Mouse (Mus musculus) limb, embryonic 14.5 days (tissue): ENCODE data around the gene Vmn1r17. TPM values are rescaled to one million over a fixed set of nuclear protein-coding genes. Genes with fewer than 3 reads are reported as not detected.
"Not testable (repeated sequence)": the region's sequence is repeated elsewhere in the genome, so short reads cannot be mapped to it uniquely, and the experiment has no call there.

Experiments used
- ATAC-seq: fragments of 200-750 bp; cut with Nextera tagmentation; 2 replicates; pipeline ENCODE4 v1.8.0; 2017; ENCODE audit warnings: low read depth, moderate number of reproducible peaks, moderate TSS enrichment; ENCODE audit not compliant: low FRiP score
- DNase-seq: peaks from one replicate; pipeline ENCODE4 v3.0.0-alpha.2; 2015; ENCODE audit warnings: low spot score
- H3K27ac ChIP-seq: fragments of 300-500 bp; sonication (generic); replicated peaks from 2 replicates; pipeline ENCODE4 v1.5.1; 2014; ENCODE audit warnings: low read depth, mild to moderate bottlenecking, low read length, moderate library complexity, mixed read lengths
- H3K27me3 ChIP-seq: fragments of 300-500 bp; sonication (generic); 2 replicates; pipeline ENCODE4 v1.6.1; 2014; ENCODE audit warnings: low read length, mixed read lengths; ENCODE audit not compliant: control insufficient read depth, insufficient read depth
- H3K36me3 ChIP-seq: fragments of 300-500 bp; sonication (generic); 2 replicates; pipeline ENCODE4 v1.6.1; 2014; ENCODE audit warnings: mild to moderate bottlenecking, low read length, moderate library complexity, mixed read lengths; ENCODE audit not compliant: control insufficient read depth, insufficient read depth
- H3K4me1 ChIP-seq: fragments of 300-500 bp; sonication (generic); 2 replicates; pipeline ENCODE4 v1.6.1; 2014; ENCODE audit warnings: antibody characterized with exemption, low read length, mixed read lengths; ENCODE audit not compliant: control insufficient read depth, insufficient read depth
- H3K4me2 ChIP-seq: fragments of 300-500 bp; sonication (generic); replicated peaks from 2 replicates; pipeline ENCODE4 v1.6.1; 2014; ENCODE audit warnings: low read depth, mild to moderate bottlenecking, low read length, moderate library complexity; ENCODE audit not compliant: severe bottlenecking
- H3K4me3 ChIP-seq: fragments of 300-500 bp; sonication (generic); replicated peaks from 2 replicates; pipeline ENCODE4 v1.5.1; 2014; ENCODE audit warnings: low read length
- H3K9ac ChIP-seq: fragments of 300-500 bp; sonication (generic); 2 replicates; pipeline ENCODE4 v1.6.1; 2014; ENCODE audit warnings: mild to moderate bottlenecking, low read depth, low read length, moderate library complexity; ENCODE audit not compliant: severe bottlenecking
- H3K9me3 ChIP-seq: fragments of 300-500 bp; sonication (generic); 2 replicates; pipeline ENCODE4 v1.6.1; 2016; ENCODE audit warnings: low read length; ENCODE audit not compliant: control insufficient read depth
- POLR2A ChIP-seq: fragments of 200-500 bp; IDR thresholded peaks from 2 replicates; pipeline ENCODE4 v1.8.0; 2012; ENCODE audit warnings: inconsistent platforms, mild to moderate bottlenecking, moderate library complexity, borderline replicate concordance; ENCODE audit not compliant: insufficient read depth, insufficient read length; ENCODE audit errors: extremely low read depth
- WGBS: fragments of 180-500 bp; shearing (Covaris S2); extraction: QIAGEN DNeasy Blood & Tissue Kit; methylation state at CpG from one replicate; pipeline ENCODE4 v1.1.7; 2014; 5-methylcytosine and 5-hydroxymethylcytosine counted together
- polyA plus RNA-seq, 2 experiments: library from polyadenylated mRNA; depleted of rRNA in 1 of 2; stranded (reverse) in 1 of 2; unstranded in 1 of 2; fragments of >200 nt; fragmentation: Nextera tagmentation in 1 of 2; extraction: Ambion mirVana in 1 of 2; gene quantifications; 2 replicates each; pipeline versions ENCODE4 v1.2.1 to v1.2.3; 2012 to 2014

Gene Vmn1r17
- polyA plus RNA-seq (2012; rRNA removed) (not detected in 2 replicates), polyA plus RNA-seq (2014; fragmentation: Nextera tagmentation; extraction: Ambion mirVana) (not detected in 2 replicates)

GRCm38 (mm10) chr6:57363627-57364026 is at the start of gene Vmn1r17:
TSS of gene Vmn1r17 (minus strand) at chr6:57363727.
- no peak within 1 kb of the TSS for H3K4me3 ChIP-seq
- H3K27me3 ChIP-seq: no peaks in the 10 kb centered on the region
- no peak for DNase-seq
- H3K9me3 ChIP-seq: no peaks in the 10 kb centered on the region
- H3K9ac ChIP-seq: no peak within 1 kb of the TSS
- H3K36me3 ChIP-seq: no peaks in the 10 kb centered on the region
- H3K27ac ChIP-seq: no peak within 1 kb of the TSS
- 86% methylated on average over 1 of the region's 1 CpGs for WGBS
- ATAC-seq: no peak
- no peak within 1 kb of the TSS for H3K4me2 ChIP-seq
- no peaks in the 10 kb centered on the region for H3K4me1 ChIP-seq
- TF ChIP-seq POLR2A: no peak

GRCm38 (mm10) chr6:57403480-57403879 is 40.0 kb upstream of the Vmn1r17 start, which contains the start of gene Vmn1r19:
TSS of gene Vmn1r19 (plus strand) at chr6:57403780.
- DNase-seq, H3K4me2 ChIP-seq, H3K27ac ChIP-seq, H3K27me3 ChIP-seq, H3K9ac ChIP-seq, H3K4me1 ChIP-seq, ATAC-seq, H3K4me3 ChIP-seq, H3K9me3 ChIP-seq, H3K36me3 ChIP-seq: not testable (repeated sequence)
- 65% methylated on average over 3 of the region's 3 CpGs for WGBS

- no peak for ATAC-seq
- Histone ChIP-seq H3K27me3 (no peaks in the 10 kb centered on the region), H3K9ac (no peak within 1 kb of the TSS), H3K9me3 (no peaks in the 10 kb centered on the region), H3K27ac (no peak within 1 kb of the TSS), H3K4me1 (no peaks in the 10 kb centered on the region), H3K4me2 (no peak within 1 kb of the TSS), H3K36me3 (no peaks in the 10 kb centered on the region), H3K4me3 (no peak within 1 kb of the TSS)
- TF ChIP-seq POLR2A: no peak
- DNase-seq: no peak
These were observed 32.2 kb upstream of the Vmn1r17 start, which contains the start of gene Vmn1r18 for GRCm38 (mm10) chr6:57395683-57396082. TSS of gene Vmn1r18 (minus strand) at chr6:57395783.

- ATAC-seq: no peak
- DNase-seq: no peak
- Histone ChIP-seq H3K9me3 (no peaks in the 10 kb centered on the region), H3K4me1 (no peaks in the 10 kb centered on the region), H3K9ac (no peak overlapping the region), H3K4me3 (no peak overlapping the region), H3K4me2 (no peak overlapping the region), H3K27me3 (no peaks in the 10 kb centered on the region), H3K36me3 (no peaks in the 10 kb centered on the region), H3K27ac (no peak overlapping the region)
- no peak for TF ChIP-seq POLR2A
- 84% methylated on average over 1 of the region's 1 CpGs for WGBS
These were observed 4.0 kb upstream of the Vmn1r17 start for GRCm38 (mm10) chr6:57367496-57367895.

GRCm38 (mm10) chr6:57365866-57366265 is 2.3 kb upstream of the Vmn1r17 start:
- not testable (repeated sequence) for H3K4me1 ChIP-seq, H3K4me2 ChIP-seq, DNase-seq, H3K36me3 ChIP-seq, H3K4me3 ChIP-seq, H3K9ac ChIP-seq, H3K27me3 ChIP-seq, H3K27ac ChIP-seq, ATAC-seq, H3K9me3 ChIP-seq
- 87% methylated on average over 1 of the region's 1 CpGs for WGBS

- ATAC-seq (no peak), DNase-seq (no peak)
- no peak overlapping the region for H3K4me3 ChIP-seq
- no peak for TF ChIP-seq POLR2A
- WGBS: 76% methylated on average over 2 of the region's 2 CpGs
- H3K27ac ChIP-seq: no peak overlapping the region
- no peaks in the 10 kb centered on the region for H3K4me1 ChIP-seq
- H3K9me3 ChIP-seq: no peaks in the 10 kb centered on the region
- H3K36me3 ChIP-seq: no peaks in the 10 kb centered on the region
- no peaks in the 10 kb centered on the region for H3K27me3 ChIP-seq
- no peak overlapping the region for H3K9ac ChIP-seq
- H3K4me2 ChIP-seq: no peak overlapping the region
These were observed 6.7 kb downstream of the Vmn1r17 start for GRCm38 (mm10) chr6:57356864-57357263.
